Mouse (Mus musculus) intestine, embryonic 14.5 days (tissue): ENCODE results near the gene Lap3. TPM values are rescaled to one million over a fixed set of nuclear protein-coding genes. Genes with fewer than 3 reads are reported as not detected.

Experiments
- ATAC-seq: fragments of 200-750 bp; cut with Nextera tagmentation; replicated peaks from 2 replicates; pipeline ENCODE4 v1.8.0; 2017; ENCODE audit warnings: low read depth, moderate number of reproducible peaks, moderate TSS enrichment, moderate library complexity; ENCODE audit not compliant: low FRiP score, low TSS enrichment
- DNase-seq: peaks from one replicate; pipeline ENCODE4 v3.0.0-alpha.2; 2018; ENCODE audit warnings: low spot score
- H3K27ac ChIP-seq: fragments of 300-500 bp; sonication (generic); 2 replicates; pipeline ENCODE4 v1.5.1; 2014; ENCODE audit warnings: low read depth, mild to moderate bottlenecking, control low read depth
- H3K27me3 ChIP-seq: fragments of 300-500 bp; sonication (generic); replicated peaks from 2 replicates; pipeline ENCODE4 v1.6.1; 2014; ENCODE audit warnings: low read length, control low read depth; ENCODE audit not compliant: control insufficient read depth, insufficient read depth
- H3K36me3 ChIP-seq: fragments of 300-500 bp; sonication (generic); 2 replicates; pipeline ENCODE4 v1.6.1; 2014; ENCODE audit warnings: low read length, control low read depth; ENCODE audit not compliant: control insufficient read depth, insufficient read depth
- H3K4me1 ChIP-seq: fragments of 300-500 bp; sonication (generic); replicated peaks from 2 replicates; pipeline ENCODE4 v1.6.1; 2014; ENCODE audit warnings: low read length, control low read depth, mixed read lengths; ENCODE audit not compliant: control insufficient read depth, insufficient read depth
- H3K4me2 ChIP-seq: fragments of 300-500 bp; sonication (generic); 2 replicates; pipeline ENCODE4 v1.6.1; 2014; ENCODE audit warnings: low read length
- H3K4me3 ChIP-seq: fragments of 300-500 bp; sonication (generic); 2 replicates; pipeline ENCODE4 v1.5.1; 2014; ENCODE audit warnings: low read depth, low read length, control low read depth, mixed read lengths
- H3K9ac ChIP-seq: fragments of 300-500 bp; sonication (generic); 2 replicates; pipeline ENCODE4 v1.6.1; 2014; ENCODE audit warnings: mild to moderate bottlenecking, low read length
- H3K9me3 ChIP-seq: fragments of 300-500 bp; sonication (generic); 2 replicates; pipeline ENCODE4 v1.6.1; 2016; ENCODE audit warnings: low read length, control low read depth; ENCODE audit not compliant: control insufficient read depth
- WGBS: fragments of 180-500 bp; shearing (Covaris S2); extraction: QIAGEN DNeasy Blood & Tissue Kit; methylation state at CpG from one replicate; pipeline ENCODE4 v1.1.7; 2014; 5-methylcytosine and 5-hydroxymethylcytosine counted together
- polyA plus RNA-seq: library from polyadenylated mRNA; unstranded; fragments of >200 nt; fragmentation: Nextera tagmentation; extraction: Ambion mirVana; gene quantifications from 2 replicates; pipeline ENCODE4 v1.2.1, GENCODE M21; 2014

The Lap3 gene
- polyA plus RNA-seq: 97.4 and 103 TPM in 2 replicates

- H3K27me3 ChIP-seq: no peaks in the 10 kb centered on the region
- ATAC-seq: peak; percentile 95
- peak within 1 kb of the TSS; percentile 79 for H3K4me2 ChIP-seq
- H3K4me3 ChIP-seq: peak within 1 kb of the TSS; percentile 75
- under 1% methylated on average over 78 of the region's 78 CpGs for WGBS
- H3K36me3 ChIP-seq: peaks cover 29% of the 10 kb centered on the region
- peak; percentile 98 for DNase-seq
- no peaks in the 10 kb centered on the region for H3K9me3 ChIP-seq
- peaks cover 13% of the 10 kb centered on the region for H3K4me1 ChIP-seq
- peak within 1 kb of the TSS; percentile 82 for H3K9ac ChIP-seq
- peak within 1 kb of the TSS; percentile 75; the same call in 1 of the 2 replicates for H3K27ac ChIP-seq
These were observed at the start of gene Lap3 for GRCm38 (mm10) chr5:45493191-45494092. Gene Lap3, plus strand, starts transcription at chr5:45493374.

GRCm38 (mm10) chr5:45444130-45444832 lies 48.9 kb upstream of the Lap3 start:
- ATAC-seq: no peak
- WGBS: 83% methylated on average over 8 of the region's 8 CpGs
- Histone ChIP-seq H3K4me2 (no peak overlapping the region), H3K4me3 (no peak overlapping the region), H3K4me1 (peaks cover 4% of the 10 kb centered on the region; the same call in 1 of the 2 replicates), H3K27me3 (no peaks in the 10 kb centered on the region), H3K27ac (no peak overlapping the region), H3K9ac (no peak overlapping the region), H3K36me3 (peaks cover 31% of the 10 kb centered on the region; the same call in 1 of the 2 replicates), H3K9me3 (no peaks in the 10 kb centered on the region)
- no peak for DNase-seq

GRCm38 (mm10) chr5:45448676-45449075 lies 44.5 kb upstream of the Lap3 start:
- Histone ChIP-seq H3K36me3 (peaks cover 9% of the 10 kb centered on the region; the same call in 1 of the 2 replicates), H3K9me3 (no peaks in the 10 kb centered on the region), H3K27ac (no peak overlapping the region), H3K4me3 (no peak overlapping the region), H3K27me3 (no peaks in the 10 kb centered on the region), H3K4me2 (peak overlapping the region; percentile 91; the same call in 1 of the 2 replicates), H3K9ac (no peak overlapping the region), H3K4me1 (peaks cover 4% of the 10 kb centered on the region)
- no peak for DNase-seq
- no peak for ATAC-seq
- 59% methylated on average over 5 of the region's 5 CpGs for WGBS

GRCm38 (mm10) chr5:45449206-45449605 lies 44.0 kb upstream of the Lap3 start:
- Histone ChIP-seq H3K4me1 (peaks cover 4% of the 10 kb centered on the region), H3K4me2 (peak overlapping the region; percentile 91), H3K9me3 (no peaks in the 10 kb centered on the region), H3K9ac (peak overlapping the region; percentile 67), H3K4me3 (peak overlapping the region; percentile 67), H3K36me3 (peaks cover 7% of the 10 kb centered on the region; the same call in 1 of the 2 replicates), H3K27ac (no peak overlapping the region; the same call in 1 of the 2 replicates), H3K27me3 (no peaks in the 10 kb centered on the region)
- 4% methylated on average over 8 of the region's 8 CpGs for WGBS
- DNase-seq (peak; percentile 54), ATAC-seq (no peak)

- DNase-seq: peak; percentile 98
- Histone ChIP-seq H3K4me1 (peaks cover 4% of the 10 kb centered on the region), H3K4me2 (peak within 1 kb of the TSS; percentile 91), H3K27me3 (no peaks in the 10 kb centered on the region), H3K4me3 (peak within 1 kb of the TSS; percentile 67), H3K36me3 (0 out of 2 replicates have a peak, but pooled peaks cover 4% of the 10 kb centered on the region), H3K9ac (peak within 1 kb of the TSS; percentile 67), H3K27ac (peak within 1 kb of the TSS; percentile 78), H3K9me3 (no peaks in the 10 kb centered on the region)
- WGBS: under 1% methylated on average over 67 of the region's 70 CpGs
- ATAC-seq: peak; percentile 99
These were observed 43.1 kb upstream of the Lap3 start, which contains the start of gene Qdpr for GRCm38 (mm10) chr5:45449831-45450716. Gene Qdpr, minus strand, starts transcription at chr5:45450236.

- peaks cover 4% of the 10 kb centered on the region for H3K4me1 ChIP-seq
- H3K4me3 ChIP-seq: no peak within 1 kb of the TSS
- H3K9me3 ChIP-seq: no peaks in the 10 kb centered on the region
- H3K9ac ChIP-seq: no peak within 1 kb of the TSS
- no peaks in the 10 kb centered on the region for H3K36me3 ChIP-seq
- 63% methylated on average over 6 of the region's 6 CpGs for WGBS
- ATAC-seq (no peak), DNase-seq (no peak)
- no peaks in the 10 kb centered on the region for H3K27me3 ChIP-seq
- H3K4me2 ChIP-seq: no peak within 1 kb of the TSS
- no peak within 1 kb of the TSS for H3K27ac ChIP-seq
These were observed 39.7 kb upstream of the Lap3 start, which contains the start of gene Clrn2 for GRCm38 (mm10) chr5:45453451-45453850. Gene Clrn2, plus strand, starts transcription at chr5:45453751.

GRCm38 (mm10) chr5:45454456-45454855 lies 38.7 kb upstream of the Lap3 start:
- H3K4me2 ChIP-seq: no peak overlapping the region
- no peak overlapping the region for H3K9ac ChIP-seq
- WGBS: 45% methylated on average over 9 of the region's 9 CpGs
- no peak overlapping the region for H3K4me3 ChIP-seq
- ATAC-seq (no peak), DNase-seq (no peak)
- H3K36me3 ChIP-seq: no peaks in the 10 kb centered on the region
- no peaks in the 10 kb centered on the region for H3K27me3 ChIP-seq
- no peaks in the 10 kb centered on the region for H3K9me3 ChIP-seq
- H3K27ac ChIP-seq: no peak overlapping the region
- H3K4me1 ChIP-seq: no peaks in the 10 kb centered on the region; the same call in 1 of the 2 replicates
